Mouse (Mus musculus): ENCODE results near the gene Cacnb2. TPM values are rescaled to one million over a fixed set of nuclear protein-coding genes. Genes with fewer than 3 reads are reported as not detected.

Cacnb2 gene
- polyA plus RNA-seq, 2 experiments = 2.3 to 4.1 TPM

DNA sequence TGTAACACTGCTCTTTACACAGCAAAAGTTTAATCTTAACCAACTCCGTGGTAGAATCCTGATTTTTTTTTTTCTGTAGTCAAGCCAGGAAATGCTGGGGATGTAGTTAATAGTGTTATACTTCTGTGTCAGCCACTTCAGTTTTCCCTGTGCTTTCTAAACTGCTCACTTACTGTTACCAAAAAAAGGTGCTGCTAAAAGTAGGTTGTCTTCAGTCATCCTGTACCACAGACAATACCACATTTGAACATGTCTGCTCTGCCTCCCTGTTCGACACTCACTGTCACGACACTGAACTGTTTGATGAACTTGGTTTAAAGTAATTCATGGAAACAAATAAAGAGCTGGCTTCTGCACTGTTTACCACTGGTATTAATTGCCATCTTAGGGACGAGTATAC is 385.6 kb downstream of the Cacnb2 start:
- no peak for ATAC-seq (ENCODE audit: low FRiP score, low read depth)
- Histone ChIP-seq H3K36me3 (ENCODE audit: control insufficient read depth, insufficient read depth, low read length) (no peaks in the 10 kb centered on the region), H3K4me1 (ENCODE audit: control insufficient read depth, insufficient read depth, low read length) (no peaks in the 10 kb centered on the region), H3K9ac (ENCODE audit: low read depth, low read length, severe bottlenecking) (no peak overlapping the region), H3K27me3 (ENCODE audit: control insufficient read depth, insufficient read depth, low read length) (no peaks in the 10 kb centered on the region), H3K4me3 (replicated peaks; ENCODE audit: low read length) (no peak overlapping the region), H3K4me2 (replicated peaks; ENCODE audit: low read depth, low read length, severe bottlenecking) (no peak overlapping the region), H3K27ac (replicated peaks; ENCODE audit: low read depth, low read length) (no peak overlapping the region), H3K9me3 (ENCODE audit: control insufficient read depth, low read length) (no peaks in the 10 kb centered on the region)
- WGBS = 72% methylated on average over 4 of the region's 4 CpGs
- TF ChIP-seq POLR2A (IDR thresholded peaks at IDR 0.05; ENCODE audit: borderline replicate concordance, extremely low read depth, insufficient read depth, insufficient read length) = no peak
- DNase-seq (ENCODE audit: low spot score) = no peak

DNA sequence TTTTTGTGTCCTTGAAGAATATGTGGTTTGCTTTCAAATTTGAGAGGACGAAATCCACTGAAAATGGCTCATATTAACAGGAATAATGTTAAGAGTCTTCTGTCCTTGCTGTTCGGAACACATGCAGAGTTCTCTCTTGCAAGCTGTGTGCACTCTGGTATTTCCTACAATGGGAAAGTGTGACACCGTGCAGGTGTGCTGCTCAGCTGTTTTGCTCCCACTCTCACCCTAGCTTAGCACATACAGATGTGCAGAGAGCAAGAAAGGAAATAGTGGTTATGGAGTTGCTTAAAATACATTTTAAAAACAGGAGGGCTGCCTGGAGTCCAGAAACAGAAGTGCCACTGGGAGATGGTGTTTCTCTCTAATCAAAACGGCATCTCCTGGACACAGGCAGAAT is 386.5 kb downstream of the Cacnb2 start:
- Histone ChIP-seq H3K9ac (ENCODE audit: low read depth, low read length, severe bottlenecking) (no peak overlapping the region), H3K27me3 (ENCODE audit: control insufficient read depth, insufficient read depth, low read length) (no peaks in the 10 kb centered on the region), H3K4me3 (replicated peaks; ENCODE audit: low read length) (no peak overlapping the region), H3K4me2 (replicated peaks; ENCODE audit: low read depth, low read length, severe bottlenecking) (no peak overlapping the region), H3K36me3 (ENCODE audit: control insufficient read depth, insufficient read depth, low read length) (no peaks in the 10 kb centered on the region), H3K9me3 (ENCODE audit: control insufficient read depth, low read length) (no peaks in the 10 kb centered on the region), H3K27ac (replicated peaks; ENCODE audit: low read depth, low read length) (no peak overlapping the region), H3K4me1 (ENCODE audit: control insufficient read depth, insufficient read depth, low read length) (no peaks in the 10 kb centered on the region)
- DNase-seq (ENCODE audit: low spot score) (peak; percentile 11), ATAC-seq (ENCODE audit: low FRiP score, low read depth) (0 out of 2 replicates have a peak, but pooled peaks have one; percentile 57)
- 38% methylated on average over 4 of the region's 4 CpGs for WGBS
- TF ChIP-seq POLR2A (IDR thresholded peaks at IDR 0.05; ENCODE audit: borderline replicate concordance, extremely low read depth, insufficient read depth, insufficient read length) = no peak

DNA sequence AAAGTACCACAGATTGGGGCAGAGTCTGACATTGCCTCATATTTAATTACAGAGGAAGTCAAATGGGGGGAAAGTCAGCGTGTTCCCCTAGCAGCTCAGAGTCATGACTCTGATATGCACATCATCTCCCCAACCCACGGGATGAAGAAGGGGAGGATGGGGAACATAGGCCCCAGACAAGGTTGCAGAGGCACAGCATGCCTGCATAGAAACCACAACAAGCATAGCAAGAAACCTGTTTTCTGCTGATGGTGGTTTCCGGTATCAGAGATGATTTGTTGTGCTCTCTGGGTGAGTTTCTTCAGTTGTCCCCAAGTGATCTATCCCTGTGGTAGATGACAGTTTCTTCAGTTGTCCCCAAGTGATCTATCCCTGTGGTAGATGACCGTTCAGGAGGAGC is 389.6 kb downstream of the Cacnb2 start:
- no peak for DNase-seq (ENCODE audit: low spot score)
- no peak for ATAC-seq (ENCODE audit: low FRiP score, low read depth)
- H3K4me2 ChIP-seq (replicated peaks; ENCODE audit: low read depth, low read length, severe bottlenecking) = no peak overlapping the region
- no peak overlapping the region for H3K9ac ChIP-seq (ENCODE audit: low read depth, low read length, severe bottlenecking)
- H3K4me1 ChIP-seq (ENCODE audit: control insufficient read depth, insufficient read depth, low read length) = no peaks in the 10 kb centered on the region
- WGBS = 94% methylated on average over 4 of the region's 4 CpGs
- H3K27me3 ChIP-seq (ENCODE audit: control insufficient read depth, insufficient read depth, low read length) = no peaks in the 10 kb centered on the region
- no peaks in the 10 kb centered on the region for H3K9me3 ChIP-seq (ENCODE audit: control insufficient read depth, low read length)
- TF ChIP-seq POLR2A (IDR thresholded peaks at IDR 0.05; ENCODE audit: borderline replicate concordance, extremely low read depth, insufficient read depth, insufficient read length) = no peak
- no peak overlapping the region for H3K4me3 ChIP-seq (replicated peaks; ENCODE audit: low read length)
- peaks cover 4% of the 10 kb centered on the region; the same call in 1 of the 2 replicates for H3K36me3 ChIP-seq (ENCODE audit: control insufficient read depth, insufficient read depth, low read length)
- H3K27ac ChIP-seq (replicated peaks; ENCODE audit: low read depth, low read length) = no peak overlapping the region

DNA sequence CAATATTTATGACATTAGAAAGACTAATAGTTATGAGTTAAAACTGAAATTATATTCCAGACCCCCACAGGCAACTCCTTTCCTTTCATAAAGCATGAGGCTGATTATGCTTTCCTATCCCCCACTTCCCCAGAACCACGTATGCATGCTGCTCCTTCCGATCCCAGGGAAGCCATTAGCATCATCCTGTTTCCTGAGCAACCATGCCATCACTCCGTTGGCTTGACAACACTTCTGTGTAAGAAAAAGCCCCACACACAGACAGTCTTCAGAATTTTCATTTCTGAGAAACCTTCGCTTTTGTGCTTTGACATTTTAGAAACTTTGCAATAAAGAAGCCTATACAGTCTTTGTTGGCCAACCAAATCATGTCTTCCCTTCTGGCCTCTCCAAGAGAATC is 393.1 kb downstream of the Cacnb2 start:
- no peak for ATAC-seq (ENCODE audit: low FRiP score, low read depth)
- DNase-seq (ENCODE audit: low spot score) = no peak
- Histone ChIP-seq H3K27ac (replicated peaks; ENCODE audit: low read depth, low read length) (no peak overlapping the region), H3K4me3 (replicated peaks; ENCODE audit: low read length) (no peak overlapping the region), H3K36me3 (ENCODE audit: control insufficient read depth, insufficient read depth, low read length) (peaks cover 4% of the 10 kb centered on the region; the same call in 1 of the 2 replicates), H3K9ac (ENCODE audit: low read depth, low read length, severe bottlenecking) (no peak overlapping the region), H3K9me3 (ENCODE audit: control insufficient read depth, low read length) (no peaks in the 10 kb centered on the region), H3K4me1 (ENCODE audit: control insufficient read depth, insufficient read depth, low read length) (no peaks in the 10 kb centered on the region), H3K27me3 (ENCODE audit: control insufficient read depth, insufficient read depth, low read length) (no peaks in the 10 kb centered on the region), H3K4me2 (replicated peaks; ENCODE audit: low read depth, low read length, severe bottlenecking) (no peak overlapping the region)
- 84% methylated on average over 4 of the region's 4 CpGs for WGBS
- no peak for TF ChIP-seq POLR2A (IDR thresholded peaks at IDR 0.05; ENCODE audit: borderline replicate concordance, extremely low read depth, insufficient read depth, insufficient read length)

DNA sequence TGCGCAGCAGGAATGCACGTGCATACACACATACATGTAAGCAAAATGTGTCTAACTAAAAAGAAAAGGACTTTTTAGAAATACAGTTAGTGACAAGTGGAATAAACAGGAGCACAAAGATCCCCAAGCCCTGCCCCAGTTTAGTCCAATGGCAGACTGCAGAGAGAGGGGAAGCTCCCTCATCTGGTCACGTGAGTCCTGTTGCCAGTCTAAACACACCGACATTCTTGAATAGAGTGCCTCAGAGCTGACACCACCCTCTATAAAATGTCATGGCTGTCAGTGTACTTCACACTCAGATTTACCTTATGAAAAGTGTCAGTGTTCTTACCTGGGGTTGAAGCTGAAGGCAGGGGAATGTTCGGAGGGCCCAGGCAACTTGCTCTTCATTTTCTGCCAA is 394.9 kb downstream of the Cacnb2 start:
- WGBS = 85% methylated on average over 5 of the region's 5 CpGs

DNA sequence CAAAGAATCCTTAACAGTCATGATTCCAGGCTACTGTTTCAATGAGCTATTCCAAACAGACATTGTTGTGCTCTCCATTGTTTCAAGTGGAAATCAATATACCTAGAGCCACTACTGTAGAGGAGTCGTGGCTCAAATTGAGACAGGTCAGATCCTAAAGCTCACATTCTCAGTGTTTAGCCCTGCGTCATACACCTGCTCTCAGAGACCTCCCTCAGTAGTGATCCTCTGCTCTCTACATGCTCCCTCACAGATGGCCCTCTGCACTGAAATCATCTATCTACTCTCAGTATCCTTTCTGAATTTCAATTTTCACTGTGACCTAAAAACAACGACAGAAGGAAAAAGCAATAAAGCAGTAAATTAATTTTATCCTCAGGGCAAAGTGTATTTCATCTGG is 404.6 kb downstream of the Cacnb2 start:
- Histone ChIP-seq H3K9me3 (ENCODE audit: control insufficient read depth, low read length) (no peaks in the 10 kb centered on the region), H3K27me3 (ENCODE audit: control insufficient read depth, insufficient read depth, low read length) (no peaks in the 10 kb centered on the region), H3K4me1 (ENCODE audit: control insufficient read depth, insufficient read depth, low read length) (no peaks in the 10 kb centered on the region), H3K4me3 (replicated peaks; ENCODE audit: low read length) (no peak overlapping the region), H3K4me2 (replicated peaks; ENCODE audit: low read depth, low read length, severe bottlenecking) (no peak overlapping the region), H3K36me3 (ENCODE audit: control insufficient read depth, insufficient read depth, low read length) (no peaks in the 10 kb centered on the region), H3K27ac (replicated peaks; ENCODE audit: low read depth, low read length) (no peak overlapping the region), H3K9ac (ENCODE audit: low read depth, low read length, severe bottlenecking) (no peak overlapping the region)
- 77% methylated on average over 3 of the region's 3 CpGs for WGBS
- ATAC-seq (ENCODE audit: low FRiP score, low read depth) = no peak
- no peak for DNase-seq (ENCODE audit: low spot score)
- TF ChIP-seq POLR2A (IDR thresholded peaks at IDR 0.05; ENCODE audit: borderline replicate concordance, extremely low read depth, insufficient read depth, insufficient read length) = no peak

More for the DNA sequence above, 394.9 kb downstream of the Cacnb2 start:
- H3K9ac ChIP-seq (ENCODE audit: low read depth, low read length, severe bottlenecking) = no peak overlapping the region
- no peaks in the 10 kb centered on the region for H3K4me1 ChIP-seq (ENCODE audit: control insufficient read depth, insufficient read depth, low read length)
- H3K9me3 ChIP-seq (ENCODE audit: control insufficient read depth, low read length) = no peaks in the 10 kb centered on the region
- no peak for TF ChIP-seq POLR2A (IDR thresholded peaks at IDR 0.05; ENCODE audit: borderline replicate concordance, extremely low read depth, insufficient read depth, insufficient read length)
- ATAC-seq (ENCODE audit: low FRiP score, low read depth) (no peak), DNase-seq (ENCODE audit: low spot score) (no peak)
- peaks cover 4% of the 10 kb centered on the region; the same call in 1 of the 2 replicates for H3K36me3 ChIP-seq (ENCODE audit: control insufficient read depth, insufficient read depth, low read length)
- H3K27me3 ChIP-seq (ENCODE audit: control insufficient read depth, insufficient read depth, low read length) = no peaks in the 10 kb centered on the region
- H3K4me2 ChIP-seq (replicated peaks; ENCODE audit: low read depth, low read length, severe bottlenecking) = no peak overlapping the region
- no peak overlapping the region for H3K4me3 ChIP-seq (replicated peaks; ENCODE audit: low read length)
- H3K27ac ChIP-seq (replicated peaks; ENCODE audit: low read depth, low read length) = no peak overlapping the region

Measured in limb, embryonic 14.5 days (tissue).